Mouse (Mus musculus) heart, postnatal 4 days (tissue): Measurements from ENCODE around the gene S100a1. TPM values are rescaled to one million over a fixed set of nuclear protein-coding genes. Genes with fewer than 3 reads are reported as not detected.

Experiments
- DNase-seq: peaks from one replicate; pipeline ENCODE4 v3.0.0; 2021
- total RNA-seq, 2 experiments: library from RNA; stranded (reverse); gene quantifications; 2 replicates each; pipeline ENCODE4 v1.2.3; 2021

S100a1 gene
- total RNA-seq, 2 experiments from 2014 or later: 282 to 313 TPM

DNA sequence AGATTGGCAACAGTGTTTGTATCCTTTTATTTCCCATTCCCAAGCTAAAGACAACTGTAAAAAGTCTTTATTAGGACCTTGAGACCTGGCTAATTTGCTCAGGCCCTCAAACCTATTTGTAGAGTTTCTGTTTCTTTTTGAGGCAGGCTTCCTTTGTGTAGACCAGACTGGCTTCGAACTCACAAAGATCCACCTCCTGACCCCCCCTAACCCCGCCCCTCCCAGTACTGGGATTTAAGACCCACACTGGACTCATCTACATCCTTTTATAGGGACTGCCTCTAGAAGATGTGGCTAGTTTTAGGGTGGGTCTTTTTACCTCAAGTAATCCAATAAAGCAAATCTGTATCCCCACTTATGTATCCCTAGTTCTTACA is 4.5 kb downstream of the S100a1 start:
- DNase-seq: no peak

GRCm38 (mm10) chr3:90508950-90509746 is 5.0 kb downstream of the S100a1 start, which contains the start of gene Chtop:
Gene Chtop, minus strand, starts transcription at chr3:90509498.
- peak; percentile 100 for DNase-seq

DNA sequence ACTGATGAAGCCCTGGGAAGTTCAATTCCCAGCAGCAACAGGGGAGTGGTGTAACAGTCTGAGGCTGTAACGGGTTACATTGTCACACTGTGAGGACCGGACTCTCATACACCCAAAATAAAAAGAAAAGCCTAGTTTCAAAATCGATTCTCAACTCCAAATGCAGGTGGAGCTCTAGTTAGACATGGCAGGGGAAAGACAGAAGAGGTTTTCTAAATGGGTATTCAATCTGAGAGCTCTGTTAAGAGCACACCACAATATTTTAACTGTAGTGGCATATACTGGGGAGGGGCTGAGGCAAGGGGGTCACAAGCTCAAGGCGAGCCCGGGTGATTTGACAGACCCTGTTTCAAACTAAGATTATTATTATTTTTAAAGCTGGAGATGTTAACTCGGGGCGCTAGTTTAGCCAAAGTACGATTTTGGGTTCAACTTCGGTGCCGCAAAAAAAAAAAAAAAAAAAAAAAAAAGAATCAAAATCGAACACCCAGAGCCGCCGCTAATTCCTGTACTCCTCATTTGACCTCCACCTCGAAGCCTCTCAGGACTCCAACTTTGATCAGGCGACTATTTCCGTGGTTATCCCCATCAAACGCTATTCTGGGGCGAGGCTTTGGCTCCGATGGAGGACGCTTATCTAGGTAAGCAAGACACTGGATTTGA is 5.8 kb downstream of the S100a1 start:
- DNase-seq: no peak

GRCm38 (mm10) chr3:90506362-90506761 is 7.8 kb downstream of the S100a1 start:
- DNase-seq: no peak

DNA sequence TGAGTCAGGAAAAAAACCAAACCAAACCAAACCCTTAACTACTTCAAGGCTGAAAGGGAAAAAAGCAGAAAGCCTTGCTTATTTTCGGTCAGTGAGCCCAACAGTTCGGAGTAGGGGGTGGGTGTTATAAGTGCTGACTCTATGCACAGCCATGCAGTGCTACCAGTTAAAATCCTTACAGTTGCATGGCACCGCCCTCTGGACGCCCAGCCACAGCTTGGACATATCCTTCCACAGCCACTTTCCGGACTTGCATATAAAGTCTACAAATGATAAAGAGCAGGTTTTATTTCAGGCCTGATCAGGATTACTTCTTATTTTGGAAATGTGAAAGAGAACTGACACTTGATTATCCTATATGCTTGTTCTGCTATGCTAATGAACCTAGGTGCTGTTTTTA is 9.0 kb downstream of the S100a1 start:
- no peak for DNase-seq

GRCm38 (mm10) chr3:90503444-90503843 is 10.7 kb downstream of the S100a1 start:
- DNase-seq: no peak

DNA sequence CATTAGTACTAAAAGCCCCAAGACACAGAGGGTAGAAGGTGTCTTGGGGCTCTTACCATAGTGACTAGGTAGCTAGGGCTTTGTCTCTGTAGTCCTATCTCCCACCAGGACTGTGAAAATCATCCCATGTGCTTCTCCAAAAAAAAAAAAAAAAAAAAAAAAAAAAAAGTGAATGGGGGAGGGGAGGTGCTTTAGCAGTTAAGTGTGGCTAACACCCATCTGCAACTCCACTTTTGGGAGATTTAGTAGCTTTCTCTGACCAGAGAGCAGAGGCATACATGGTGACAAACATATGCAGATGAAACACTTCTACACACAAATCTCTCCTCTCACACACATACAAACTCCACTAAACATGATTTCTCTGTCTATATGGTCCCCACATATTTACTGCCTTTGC is 16.6 kb downstream of the S100a1 start:
- no peak for DNase-seq

DNA sequence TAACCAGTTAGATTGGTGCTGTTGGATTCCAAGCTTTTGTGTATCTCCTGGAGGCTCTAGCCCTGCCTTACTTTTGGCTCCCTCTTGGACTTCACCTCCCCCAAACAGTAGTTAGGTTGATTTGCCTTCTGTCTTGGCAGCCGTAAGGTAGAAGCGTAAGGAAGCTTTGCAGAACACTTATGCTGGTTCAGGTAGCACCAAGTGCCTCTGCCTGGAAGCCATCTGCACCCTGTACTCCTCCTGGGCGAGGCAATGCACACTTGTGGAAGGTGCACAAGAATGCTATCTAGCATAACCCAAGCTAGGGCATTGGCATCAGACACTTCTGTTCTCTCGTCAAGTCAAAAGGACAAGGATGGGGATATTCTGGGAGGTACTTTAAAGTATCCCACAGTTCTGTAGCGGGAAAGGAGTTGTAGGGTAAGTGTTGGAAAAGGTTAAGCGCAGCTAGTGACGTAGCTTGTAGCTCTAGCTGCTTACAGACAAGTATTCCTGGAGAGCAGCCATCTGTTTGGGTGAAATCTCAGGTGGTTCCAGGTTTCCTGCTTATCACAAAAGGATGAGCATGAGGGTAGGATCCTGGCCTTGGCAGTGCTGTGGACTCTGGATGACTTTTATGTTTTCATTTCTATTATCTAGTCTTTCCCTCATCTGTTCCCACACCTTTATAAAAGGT is 18.2 kb downstream of the S100a1 start:
- DNase-seq: no peak

DNA sequence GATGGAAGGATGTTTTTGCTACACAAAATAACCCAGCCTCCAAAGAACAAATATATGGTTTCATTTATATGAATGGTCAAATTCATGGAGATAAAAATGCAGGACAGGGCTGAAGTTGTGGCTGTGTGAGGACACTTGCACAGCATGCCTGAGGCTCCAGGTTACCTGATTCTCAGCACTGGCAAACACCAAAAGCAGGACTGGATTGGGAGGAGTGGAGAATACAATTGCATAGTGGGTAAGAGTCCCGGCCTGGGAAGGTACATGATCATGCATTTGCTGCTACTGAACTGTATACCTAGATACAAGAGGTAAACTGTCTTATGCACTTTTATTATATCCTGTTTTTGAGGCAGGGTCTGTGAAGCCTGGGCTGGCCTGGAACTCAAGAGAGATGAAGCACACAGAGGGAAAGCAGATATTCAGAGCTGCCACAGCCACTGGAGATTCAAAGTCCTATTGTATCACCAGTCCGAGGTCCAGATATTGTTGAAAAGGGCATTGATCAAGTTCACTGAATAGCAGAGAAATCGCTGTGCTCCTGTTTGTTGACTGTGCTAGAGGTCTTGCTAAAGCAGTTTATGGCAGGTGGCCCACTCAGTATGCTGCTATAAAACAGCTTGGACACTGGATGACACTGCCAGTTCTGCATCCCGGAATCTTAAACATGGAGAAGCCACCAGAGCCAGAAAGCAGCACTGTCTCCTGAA is 20.2 kb downstream of the S100a1 start:
- DNase-seq: no peak

DNA sequence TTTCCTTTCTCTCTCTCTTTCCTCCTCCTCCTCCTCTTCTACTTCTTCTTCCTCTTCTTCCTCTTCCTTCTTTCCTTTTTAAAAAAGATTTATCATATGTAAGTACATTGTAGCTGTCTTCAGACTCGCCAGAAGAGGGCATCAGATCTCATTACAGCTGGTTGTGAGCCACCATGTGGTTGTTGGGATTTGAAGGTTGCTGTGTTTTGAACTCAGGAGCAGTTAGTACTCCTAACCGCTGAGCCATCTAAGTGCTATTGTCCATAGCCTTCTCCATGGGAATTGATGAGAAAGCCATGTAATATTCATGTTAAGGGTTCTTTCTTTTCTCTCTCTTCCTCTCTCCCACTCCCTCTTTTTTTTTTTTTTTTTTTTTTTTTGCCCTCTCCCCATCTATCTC is 22.8 kb downstream of the S100a1 start:
- peak; percentile 41 for DNase-seq

DNA sequence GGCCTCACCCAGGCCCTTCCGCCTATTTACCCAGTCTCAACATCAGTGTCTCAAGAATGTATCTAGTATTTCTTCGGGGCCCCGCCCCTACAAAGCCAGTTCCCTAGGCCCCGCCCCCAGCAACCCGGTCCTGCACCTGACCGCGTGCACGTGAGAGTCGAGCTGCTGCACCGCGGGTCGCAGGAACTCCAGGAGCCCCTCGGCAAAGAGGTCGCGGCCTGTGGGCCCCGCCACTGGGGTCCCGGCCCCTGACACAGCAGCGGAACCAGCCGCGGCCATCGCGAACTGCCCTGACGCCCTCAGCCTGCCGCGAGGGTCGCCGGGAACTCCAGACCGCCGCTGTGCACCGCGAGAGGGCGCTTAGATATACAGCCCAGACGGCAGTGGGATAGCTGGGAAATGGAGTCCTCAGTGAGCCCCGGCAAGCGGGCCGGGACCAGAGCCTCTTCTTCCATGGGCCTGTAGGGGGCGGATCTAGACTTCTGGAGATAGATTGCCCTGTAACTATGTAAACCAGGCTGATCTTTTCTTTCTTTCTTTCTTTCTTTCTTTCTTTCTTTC is 23.4 kb downstream of the S100a1 start, which contains the start of gene Snapin:
TSS of gene Snapin (minus strand) at position 338 of the 561 bp plus-strand sequence.
- DNase-seq: peak; percentile 98

DNA sequence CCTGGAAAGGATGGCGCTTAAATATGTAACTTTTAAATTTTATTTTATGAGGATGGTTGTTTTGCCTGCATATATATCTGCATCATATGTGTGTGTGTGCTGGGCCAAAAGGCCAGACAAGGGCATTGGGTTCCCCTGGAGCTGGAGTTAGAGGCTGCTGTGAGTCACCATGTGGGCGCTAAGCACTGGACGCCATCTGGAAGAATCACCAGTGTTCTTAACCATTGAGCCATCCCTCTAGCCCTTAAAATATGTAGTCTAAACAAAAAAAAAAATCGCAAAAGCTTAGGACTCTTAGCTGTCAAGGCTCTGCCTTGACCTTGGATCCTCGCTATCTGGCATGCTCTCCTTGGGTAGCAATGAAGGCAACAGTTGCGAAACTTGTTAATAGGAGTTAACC is 25.6 kb downstream of the S100a1 start:
- no peak for DNase-seq

GRCm38 (mm10) chr3:90486998-90487397 is 27.2 kb downstream of the S100a1 start:
- no peak for DNase-seq

- peak; percentile 96 for DNase-seq
These were observed 38.2 kb downstream of the S100a1 start, which contains the start of gene Ilf2 for GRCm38 (mm10) chr3:90475831-90476611. Gene Ilf2, plus strand, starts transcription at chr3:90476126.

GRCm38 (mm10) chr3:90475151-90475830 is 38.9 kb downstream of the S100a1 start:
- DNase-seq: no peak

DNA sequence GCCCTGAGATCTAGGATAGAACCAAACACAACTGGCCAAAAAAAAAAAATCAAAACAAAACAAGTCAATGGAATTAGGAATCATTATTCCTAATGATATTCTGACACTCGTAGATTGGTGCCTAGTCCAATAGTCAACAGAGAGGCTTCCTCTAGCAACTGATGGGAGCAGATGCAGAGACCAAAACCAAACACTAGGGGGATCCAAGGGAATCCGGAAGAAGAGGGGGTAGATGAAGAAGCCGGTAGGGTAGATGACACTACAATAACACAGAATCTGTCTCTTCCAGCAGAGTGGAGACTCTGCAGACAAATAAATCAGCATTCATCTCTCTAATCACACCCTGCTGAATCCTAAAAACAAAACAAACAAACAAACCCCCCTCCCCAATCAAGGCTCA is 42.0 kb downstream of the S100a1 start:
- DNase-seq: peak; percentile 61

DNA sequence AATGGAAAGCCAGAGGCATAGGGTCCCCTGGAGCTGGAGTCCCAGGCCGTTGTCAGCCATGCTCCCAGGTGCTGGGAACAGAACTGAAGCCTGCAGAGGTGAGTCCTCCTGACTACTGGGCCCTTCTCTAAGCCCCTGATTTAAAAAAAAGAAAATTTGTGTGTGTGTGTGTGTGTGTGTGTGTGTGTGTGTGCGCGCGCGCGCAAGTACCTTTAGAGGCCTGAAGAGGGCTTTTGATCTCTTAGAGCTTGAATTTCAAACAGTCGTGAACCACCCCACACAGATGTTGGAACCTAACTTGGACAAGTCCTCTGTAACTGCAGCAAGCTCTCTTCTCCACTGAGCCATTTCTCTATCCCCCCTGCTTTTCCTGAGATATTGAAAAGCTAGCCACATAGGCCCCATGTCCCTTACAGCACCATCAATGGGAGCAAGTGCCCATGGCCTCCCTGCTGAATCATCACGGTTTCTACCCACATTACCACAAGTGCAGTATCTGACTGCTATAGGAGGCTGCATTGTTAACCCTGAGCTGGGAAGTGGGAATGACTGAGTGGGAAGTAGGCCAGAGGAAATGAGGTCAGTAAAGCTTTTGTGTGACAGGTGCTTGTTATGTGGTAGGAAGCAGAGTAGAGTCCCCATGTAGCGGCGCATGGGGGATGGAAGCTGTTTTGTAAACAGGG is 46.4 kb downstream of the S100a1 start:
- DNase-seq: no peak

DNA sequence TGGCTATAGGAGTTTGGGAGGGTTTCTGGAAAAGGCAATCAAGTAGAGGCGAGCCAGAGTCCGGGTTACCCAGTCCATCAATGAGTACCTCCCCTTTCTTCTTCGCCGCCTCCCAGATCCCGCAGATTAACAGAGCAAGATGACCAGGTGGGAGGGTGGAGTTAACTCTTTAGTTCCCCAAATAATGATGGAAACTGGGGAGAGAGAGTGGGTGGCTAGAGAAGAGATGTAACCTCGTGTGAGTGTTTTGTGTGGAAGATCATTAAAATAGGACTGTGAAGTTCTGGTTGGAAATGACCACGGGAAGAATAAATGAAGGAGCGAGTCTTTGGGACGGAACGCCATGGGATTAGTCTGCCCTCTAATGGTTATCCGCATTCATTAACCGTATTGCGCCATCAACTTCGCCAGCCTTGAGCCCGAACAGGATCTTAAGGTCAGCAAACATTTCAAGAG is 47.9 kb downstream of the S100a1 start:
- DNase-seq: peak; percentile 72

GRCm38 (mm10) chr3:90465686-90466310 is 48.4 kb downstream of the S100a1 start, which contains the start of gene Npr1:
Gene Npr1, minus strand, starts transcription at chr3:90465866.
- DNase-seq: peak; percentile 63
